Mouse (Mus musculus): ENCODE measurements around the gene Prkcq. TPM values are rescaled to one million over a fixed set of nuclear protein-coding genes. Genes with fewer than 3 reads are reported as not detected.

Prkcq gene
- polyA plus RNA-seq, 1 experiment, result not detected

DNA sequence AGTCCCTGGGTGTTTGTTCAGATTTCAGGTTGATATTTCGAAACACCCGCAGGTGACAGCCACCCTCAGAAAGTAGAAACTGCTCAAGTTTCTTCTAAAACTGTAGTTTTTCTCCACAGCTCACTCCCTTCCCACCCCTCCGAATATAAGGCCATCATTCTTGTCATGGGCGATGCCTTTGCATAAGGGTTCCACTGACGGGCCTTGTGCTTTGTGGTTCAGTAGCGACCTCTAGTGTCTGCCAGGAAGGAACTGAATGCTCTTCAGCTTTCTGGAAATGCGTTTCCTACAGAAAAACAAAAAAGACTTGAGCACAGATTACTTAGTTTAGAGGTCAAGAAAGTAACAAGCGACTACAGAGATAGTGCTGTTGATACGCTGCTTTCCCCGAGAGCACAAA lies 148.3 kb downstream of the Prkcq start:
- WGBS, result 40% methylated on average over 10 of the region's 10 CpGs
- Histone ChIP-seq H3K4me3 (ENCODE audit: insufficient read depth, low read depth, low read length) (no peak overlapping the region), H3K27ac (ENCODE audit: insufficient read depth, low read depth, low read length) (no peak overlapping the region), H3K4me1 (ENCODE audit: control insufficient read depth, insufficient read depth, low read length) (no peaks in the 10 kb centered on the region)
- TF ChIP-seq POLR2A (IDR thresholded peaks at IDR 0.05; ENCODE audit: insufficient read depth, low read depth, low read length) (no peak), CTCF (IDR thresholded peaks at IDR 0.05; ENCODE audit: insufficient read depth, low read depth, low read length) (no peak)

DNA sequence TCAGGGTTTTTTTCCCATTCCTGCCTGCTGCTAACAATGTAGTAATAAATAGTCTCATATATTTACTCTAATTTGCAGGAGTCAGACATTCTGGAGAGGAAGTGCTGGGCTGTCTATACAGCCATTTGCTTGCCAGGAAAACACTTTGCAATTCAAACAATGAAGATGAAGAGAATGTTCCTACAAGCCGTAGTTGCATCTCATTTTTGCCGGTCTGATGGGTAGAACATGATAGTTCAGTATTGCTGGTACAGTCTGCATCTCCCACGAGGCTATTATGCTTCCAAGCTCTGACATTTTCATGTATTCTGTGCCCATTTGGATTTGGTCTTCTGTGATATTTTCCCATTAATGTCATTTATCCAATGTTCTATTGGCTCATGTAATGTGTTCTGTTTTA lies 150.5 kb downstream of the Prkcq start:
- no peak for TF ChIP-seq CTCF (IDR thresholded peaks at IDR 0.05; ENCODE audit: insufficient read depth, low read depth, low read length)
- TF ChIP-seq POLR2A (IDR thresholded peaks at IDR 0.05; ENCODE audit: insufficient read depth, low read depth, low read length), result no peak
- no peak overlapping the region for H3K4me3 ChIP-seq (ENCODE audit: insufficient read depth, low read depth, low read length)
- H3K4me1 ChIP-seq (ENCODE audit: control insufficient read depth, insufficient read depth, low read length), result no peaks in the 10 kb centered on the region
- H3K27ac ChIP-seq (ENCODE audit: insufficient read depth, low read depth, low read length), result no peak overlapping the region
- WGBS, result 36% methylated on average over 3 of the region's 3 CpGs

DNA sequence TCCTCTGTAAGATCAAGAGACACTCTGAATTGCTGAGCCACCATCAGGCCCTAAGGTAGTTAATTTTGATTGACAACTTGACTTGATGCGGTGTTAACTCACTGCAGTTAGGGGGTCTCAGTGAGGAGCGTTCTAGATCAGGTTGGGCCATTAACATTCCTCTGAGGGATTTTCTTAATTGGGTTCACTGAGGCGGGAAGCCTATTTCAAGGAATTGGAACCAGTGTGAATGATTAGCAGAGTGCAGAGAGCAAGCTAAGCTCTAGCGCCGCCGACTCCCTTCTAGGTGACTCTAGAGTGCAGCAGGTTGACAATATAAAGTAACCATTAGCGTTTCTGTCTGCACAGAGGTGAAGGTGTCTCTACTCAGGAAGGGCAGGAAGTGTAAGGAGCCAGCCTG lies 155.4 kb downstream of the Prkcq start:
- H3K4me1 ChIP-seq (ENCODE audit: control insufficient read depth, insufficient read depth, low read length), result no peaks in the 10 kb centered on the region
- WGBS, result 50% methylated on average over 7 of the region's 7 CpGs
- H3K4me3 ChIP-seq (ENCODE audit: insufficient read depth, low read depth, low read length), result no peak overlapping the region
- H3K27ac ChIP-seq (ENCODE audit: insufficient read depth, low read depth, low read length), result no peak overlapping the region
- TF ChIP-seq CTCF (IDR thresholded peaks at IDR 0.05; ENCODE audit: insufficient read depth, low read depth, low read length), result no peak
- TF ChIP-seq POLR2A (IDR thresholded peaks at IDR 0.05; ENCODE audit: insufficient read depth, low read depth, low read length), result no peak

DNA sequence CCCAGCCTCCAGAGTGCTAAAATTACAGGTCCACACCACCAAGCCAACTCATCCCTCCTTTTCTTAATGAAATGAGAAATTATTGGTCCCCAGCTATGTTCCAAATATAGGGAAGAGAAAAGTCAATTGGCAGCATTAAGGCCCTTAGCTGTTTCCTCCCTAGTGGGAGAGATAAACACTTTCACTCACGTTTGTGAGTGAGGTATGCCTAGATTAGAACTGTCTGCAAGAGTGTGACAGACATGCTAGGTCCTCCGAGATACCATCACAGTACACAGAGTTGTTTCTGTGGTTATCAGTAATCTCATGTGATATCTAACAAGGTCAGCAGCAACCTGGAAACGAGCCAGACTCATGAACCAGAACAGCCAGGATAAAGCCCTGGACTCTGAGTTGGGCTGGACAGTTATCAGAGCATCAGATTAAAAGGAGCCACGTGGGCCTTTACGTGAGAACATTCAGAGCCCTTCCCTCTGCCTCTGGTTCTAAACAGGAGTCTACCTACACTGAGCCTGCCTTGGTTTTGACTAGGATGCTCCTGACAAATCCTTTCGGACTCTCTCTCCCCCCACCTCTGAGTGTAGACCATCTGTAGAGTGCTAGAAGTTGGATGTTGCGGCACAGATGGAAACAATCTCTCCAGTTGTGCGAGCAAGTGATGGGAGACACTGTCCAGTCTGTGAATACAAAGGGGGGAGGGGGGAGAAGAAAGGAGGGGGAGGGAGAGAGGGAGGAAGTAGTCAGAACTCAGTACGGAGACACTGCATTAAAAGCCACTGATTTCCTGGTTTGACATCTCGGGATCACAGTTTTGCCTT lies 157.7 kb downstream of the Prkcq start:
- WGBS, result 68% methylated on average over 10 of the region's 10 CpGs

DNA sequence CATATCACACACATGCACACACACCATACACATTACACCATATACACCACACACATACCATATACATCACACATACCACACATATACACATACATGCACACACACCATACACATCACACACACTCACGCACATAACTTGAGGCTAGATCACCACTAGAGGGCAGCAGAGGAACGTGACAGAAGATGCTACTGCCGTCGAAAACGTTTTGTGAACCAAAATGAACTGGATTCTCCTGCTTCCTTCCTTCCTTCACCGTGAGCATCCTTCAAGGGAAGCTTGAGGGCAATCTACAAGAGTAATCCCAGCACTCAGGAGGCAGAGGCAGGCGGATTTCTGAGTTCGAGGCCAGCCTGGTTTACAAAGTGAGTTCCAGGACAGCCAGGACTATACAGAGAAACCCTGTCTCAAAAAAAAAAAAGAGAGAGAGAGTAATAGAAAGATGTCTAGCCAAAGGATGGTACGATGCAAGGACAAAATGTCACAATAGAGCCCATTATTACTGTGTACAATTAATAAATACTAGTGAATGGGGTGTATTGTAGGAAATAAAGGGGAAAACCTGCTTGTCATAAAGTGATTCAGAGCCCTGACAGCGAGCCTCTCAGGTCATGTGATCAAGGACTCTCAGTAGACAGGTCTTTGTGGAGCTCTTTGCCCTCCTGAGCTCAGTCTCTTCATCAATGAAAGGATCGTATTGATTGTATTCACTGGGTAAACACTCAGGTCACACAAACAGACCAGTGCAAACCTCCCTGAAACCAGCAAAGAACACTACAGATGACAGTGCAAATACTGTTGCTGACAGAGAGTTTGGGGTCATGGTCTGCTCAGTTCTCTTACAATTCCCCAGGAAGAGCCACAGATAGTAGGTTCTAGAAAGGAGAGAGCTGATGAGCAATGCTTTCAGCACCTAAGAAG lies 159.9 kb downstream of the Prkcq start:
- H3K4me3 ChIP-seq (ENCODE audit: insufficient read depth, low read depth, low read length), result no peak overlapping the region
- TF ChIP-seq CTCF (IDR thresholded peaks at IDR 0.05; ENCODE audit: insufficient read depth, low read depth, low read length) (no peak), POLR2A (IDR thresholded peaks at IDR 0.05; ENCODE audit: insufficient read depth, low read depth, low read length) (no peak)
- no peaks in the 10 kb centered on the region; the same call in 1 of the 2 replicates for H3K4me1 ChIP-seq (ENCODE audit: control insufficient read depth, insufficient read depth, low read length)
- WGBS, result 29% methylated on average over 11 of the region's 11 CpGs
- no peak overlapping the region for H3K27ac ChIP-seq (ENCODE audit: insufficient read depth, low read depth, low read length)

More for the DNA sequence above, 157.7 kb downstream of the Prkcq start:
- no peak overlapping the region for H3K27ac ChIP-seq (ENCODE audit: insufficient read depth, low read depth, low read length)
- TF ChIP-seq CTCF (IDR thresholded peaks at IDR 0.05; ENCODE audit: insufficient read depth, low read depth, low read length), result no peak
- TF ChIP-seq POLR2A (IDR thresholded peaks at IDR 0.05; ENCODE audit: insufficient read depth, low read depth, low read length), result no peak
- H3K4me1 ChIP-seq (ENCODE audit: control insufficient read depth, insufficient read depth, low read length), result no peaks in the 10 kb centered on the region; the same call in 1 of the 2 replicates
- H3K4me3 ChIP-seq (ENCODE audit: insufficient read depth, low read depth, low read length), result no peak overlapping the region

DNA sequence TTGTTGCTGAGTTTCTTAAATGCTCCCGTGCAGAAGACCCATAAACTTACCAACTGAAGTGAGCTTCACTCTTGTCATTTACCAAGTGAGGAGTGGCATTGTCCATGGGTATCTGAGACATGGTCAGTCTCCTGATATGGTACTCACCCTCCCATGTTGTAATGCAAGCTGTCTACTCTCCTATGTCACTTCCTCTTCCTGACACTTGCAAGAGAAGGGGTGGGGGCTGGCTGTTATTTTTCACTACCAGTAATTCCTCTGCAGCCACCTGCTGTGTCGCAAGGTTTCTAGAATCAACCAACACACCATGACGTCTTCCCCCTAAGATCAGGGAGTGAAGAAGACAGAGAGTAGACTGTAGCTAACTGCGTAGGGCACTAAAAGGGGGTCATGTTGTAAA lies 160.6 kb downstream of the Prkcq start:
- Histone ChIP-seq H3K4me3 (ENCODE audit: insufficient read depth, low read depth, low read length) (no peak overlapping the region), H3K4me1 (ENCODE audit: control insufficient read depth, insufficient read depth, low read length) (no peaks in the 10 kb centered on the region; the same call in 1 of the 2 replicates), H3K27ac (ENCODE audit: insufficient read depth, low read depth, low read length) (no peak overlapping the region)
- TF ChIP-seq CTCF (IDR thresholded peaks at IDR 0.05; ENCODE audit: insufficient read depth, low read depth, low read length), result no peak
- TF ChIP-seq POLR2A (IDR thresholded peaks at IDR 0.05; ENCODE audit: insufficient read depth, low read depth, low read length), result no peak
- WGBS, result 92% methylated on average over 4 of the region's 4 CpGs

DNA sequence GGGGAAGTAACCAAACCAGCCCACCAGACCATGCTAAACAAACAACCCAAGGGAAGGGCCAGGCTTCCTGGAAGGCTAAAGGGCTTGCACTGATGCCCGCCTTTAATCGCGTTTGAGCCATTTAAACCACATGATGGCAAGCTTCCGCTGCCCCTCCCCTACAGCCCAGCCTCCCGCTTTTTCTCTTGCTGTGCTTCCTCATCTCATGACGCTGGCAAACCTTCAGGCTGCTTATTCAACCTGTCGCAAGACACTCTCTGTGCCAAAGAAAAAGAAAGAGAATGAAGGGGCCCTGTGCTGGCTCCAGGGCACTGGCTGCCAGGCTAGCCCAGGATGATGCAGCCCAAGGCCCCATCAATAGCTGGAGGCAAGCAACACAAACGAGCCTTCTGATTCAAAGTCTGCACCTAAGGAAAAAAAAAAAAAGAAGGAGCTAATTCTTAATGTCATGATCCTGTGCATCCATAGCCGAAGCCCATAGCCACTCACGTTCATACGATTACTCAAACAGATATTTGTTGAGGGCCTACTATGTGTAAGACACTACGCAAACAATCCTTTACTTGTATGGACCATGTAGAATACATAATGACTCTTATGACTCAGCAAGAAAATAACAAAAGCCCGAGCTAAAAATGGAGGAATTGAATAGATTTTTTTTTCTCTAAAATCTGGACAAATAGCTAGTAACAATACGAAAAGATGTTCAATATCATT lies 161.6 kb downstream of the Prkcq start:
- Histone ChIP-seq H3K27ac (ENCODE audit: insufficient read depth, low read depth, low read length) (no peak overlapping the region), H3K4me1 (ENCODE audit: control insufficient read depth, insufficient read depth, low read length) (no peaks in the 10 kb centered on the region; the same call in 1 of the 2 replicates), H3K4me3 (ENCODE audit: insufficient read depth, low read depth, low read length) (no peak overlapping the region)
- WGBS, result 49% methylated on average over 14 of the region's 14 CpGs
- no peak for TF ChIP-seq POLR2A (IDR thresholded peaks at IDR 0.05; ENCODE audit: insufficient read depth, low read depth, low read length)
- no peak for TF ChIP-seq CTCF (IDR thresholded peaks at IDR 0.05; ENCODE audit: insufficient read depth, low read depth, low read length)

DNA sequence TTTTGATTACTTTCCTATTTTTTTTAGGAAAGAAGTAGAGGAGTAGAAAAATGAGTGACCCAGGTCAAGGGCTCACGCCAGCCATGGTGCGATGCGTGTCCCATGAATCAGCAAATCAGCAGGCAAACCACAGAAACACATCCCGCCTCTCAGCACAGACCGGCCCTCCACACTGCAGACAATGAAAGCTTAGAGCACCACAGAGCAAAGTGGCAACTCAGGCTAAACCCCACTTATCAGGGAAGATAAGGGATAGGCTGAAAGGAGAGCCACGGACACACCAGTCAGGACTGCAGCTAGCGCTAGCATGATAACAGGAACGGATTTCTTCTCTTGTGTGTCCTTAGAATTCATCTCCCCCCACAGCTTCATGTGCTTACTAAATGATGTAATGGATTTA lies 164.4 kb downstream of the Prkcq start:
- TF ChIP-seq CTCF (IDR thresholded peaks at IDR 0.05; ENCODE audit: insufficient read depth, low read depth, low read length), result no peak
- Histone ChIP-seq H3K4me3 (ENCODE audit: insufficient read depth, low read depth, low read length) (no peak overlapping the region), H3K27ac (ENCODE audit: insufficient read depth, low read depth, low read length) (no peak overlapping the region), H3K4me1 (ENCODE audit: control insufficient read depth, insufficient read depth, low read length) (no peaks in the 10 kb centered on the region; the same call in none of the 2 replicates)
- WGBS, result 54% methylated on average over 8 of the region's 8 CpGs

Data from olfactory bulb, adult 2 months (tissue).